Mouse (Mus musculus): ENCODE results near the gene Bloc1s5.
"Not testable (repeated sequence)": the region's sequence is repeated elsewhere in the genome, so short reads cannot be mapped to it uniquely, and the experiment has no call there.

GRCm38 (mm10) chr13:38671451-38671850 lies 36.5 kb upstream of the Bloc1s5 start:
- TF ChIP-seq POLR2A (IDR thresholded peaks at IDR 0.05; ENCODE audit: low read depth, low read length); CTCF (conservative IDR thresholded peaks at IDR 0.05; ENCODE audit: insufficient read depth, insufficient read length, low read depth, low read length): not testable (repeated sequence)

All from kidney, adult 2 months (tissue).